Mouse (Mus musculus) Patski (cell line): Measurements from ENCODE around the gene Tango2. TPM values are rescaled to one million over a fixed set of nuclear protein-coding genes. Genes with fewer than 3 reads are reported as not detected.

ENCODE experiments used
- ATAC-seq: fragments of 100-300 bp; one replicate; pipeline ENCODE4 v1.8.0; 2021
- CTCF ChIA-PET: fragments of 350-600 bp; sonication (Branson Sonifier 250); formaldehyde crosslinking; loops from one replicate; lab custom pipeline; 2022; ENCODE audit warnings: inconsistent platforms; lab: Charles Lee
- POLR2A ChIA-PET: fragments of 350-600 bp; sonication (Branson Sonifier 250); formaldehyde crosslinking; loops from one replicate; lab custom pipeline; 2022; ENCODE audit warnings: antibody characterized with exemption, inconsistent platforms; lab: Charles Lee
- DNase-seq: peaks from one replicate; pipeline ENCODE4 v3.0.0-alpha.2; 2011; ENCODE audit warnings: low read depth, low spot score
- H3K27me3 ChIP-seq: fragments of 371-371 bp; one replicate; pipeline ENCODE4 v1.5.1; 2021
- CTCF ChIP-seq: fragments of 100-300 bp; IDR thresholded peaks from one replicate; pipeline ENCODE4 v1.5.1; 2021
- in situ Hi-C: fragments of 300-500 bp; cut with MboI; formaldehyde crosslinking; loops from 3 replicates; pipeline ENCODE4 v1.11.1; 2018; ENCODE audit warnings: low pct_unique_long_range_greater_than_20kb, mixed read lengths
- polyA plus RNA-seq: library from polyadenylated mRNA; unstranded; gene quantifications from one replicate; pipeline ENCODE4 v1.2.3, GENCODE M21; 2021

Tango2 gene
- polyA plus RNA-seq, 1 experiment from 2014 or later: 23.7 TPM

DNA sequence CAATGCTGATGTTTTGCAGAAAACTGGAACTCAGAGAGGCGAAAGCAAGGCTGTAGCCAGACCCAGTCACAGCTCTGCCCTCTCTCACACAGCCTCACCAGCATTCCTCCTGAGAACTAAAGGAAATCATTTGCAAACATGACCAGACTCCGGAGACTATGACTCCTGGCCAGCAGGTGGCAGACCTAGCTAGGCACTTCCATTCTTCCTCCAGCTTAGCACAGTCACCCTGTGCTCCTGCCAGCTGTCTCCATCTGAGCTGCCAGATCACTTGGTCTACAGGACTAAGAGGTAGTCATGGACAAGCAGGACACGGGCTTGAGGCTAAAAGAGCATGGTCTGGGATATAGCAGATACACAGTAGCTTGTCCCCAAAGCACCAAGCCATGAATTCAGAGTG is 2.7 kb downstream of the Tango2 start:
- ATAC-seq (peak; percentile 21), DNase-seq (peak; percentile 43)
- ChIA-PET POLR2A (interaction anchor here (0.6 to 1.5 kb wide), 2 partner anchors 66 to 273 kb away, joined by 3 to 6 read pairs; no protein-coding TSS in a partner anchor), CTCF (interaction anchor here (1.0 to 4.7 kb wide), 11 partner anchors 12 to 273 kb away, joined by 3 to 33 read pairs (median 4); no protein-coding TSS in a partner anchor)
- H3K27me3 ChIP-seq: no peaks in the 10 kb centered on the region
- in situ Hi-C loops: loop anchor here (5.0 to 10.0 kb wide), 2 partner anchors 170 to 267 kb away; no protein-coding TSS in a partner anchor
- TF ChIP-seq CTCF: no peak

- H3K27me3 ChIP-seq: no peaks in the 10 kb centered on the region
- peak; percentile 61 for DNase-seq
- TF ChIP-seq CTCF: no peak
- POLR2A ChIA-PET: interaction anchor here (1.2 kb wide), 1 partner anchor 61 kb away, joined by 3 read pairs; no protein-coding TSS in a partner anchor
- peak; percentile 88 for ATAC-seq
- in situ Hi-C loops: loop anchor here (10.0 kb wide), 1 partner anchor 171 kb away; no protein-coding TSS in a partner anchor
- CTCF ChIA-PET: interaction anchor here (1.1 to 4.7 kb wide), 4 partner anchors 99 to 455 kb away, joined by 3 to 33 read pairs (median 12); no protein-coding TSS in a partner anchor
Measured at GRCm38 (mm10) chr16:18343778-18344177, 4.1 kb downstream of the Tango2 start.

DNA sequence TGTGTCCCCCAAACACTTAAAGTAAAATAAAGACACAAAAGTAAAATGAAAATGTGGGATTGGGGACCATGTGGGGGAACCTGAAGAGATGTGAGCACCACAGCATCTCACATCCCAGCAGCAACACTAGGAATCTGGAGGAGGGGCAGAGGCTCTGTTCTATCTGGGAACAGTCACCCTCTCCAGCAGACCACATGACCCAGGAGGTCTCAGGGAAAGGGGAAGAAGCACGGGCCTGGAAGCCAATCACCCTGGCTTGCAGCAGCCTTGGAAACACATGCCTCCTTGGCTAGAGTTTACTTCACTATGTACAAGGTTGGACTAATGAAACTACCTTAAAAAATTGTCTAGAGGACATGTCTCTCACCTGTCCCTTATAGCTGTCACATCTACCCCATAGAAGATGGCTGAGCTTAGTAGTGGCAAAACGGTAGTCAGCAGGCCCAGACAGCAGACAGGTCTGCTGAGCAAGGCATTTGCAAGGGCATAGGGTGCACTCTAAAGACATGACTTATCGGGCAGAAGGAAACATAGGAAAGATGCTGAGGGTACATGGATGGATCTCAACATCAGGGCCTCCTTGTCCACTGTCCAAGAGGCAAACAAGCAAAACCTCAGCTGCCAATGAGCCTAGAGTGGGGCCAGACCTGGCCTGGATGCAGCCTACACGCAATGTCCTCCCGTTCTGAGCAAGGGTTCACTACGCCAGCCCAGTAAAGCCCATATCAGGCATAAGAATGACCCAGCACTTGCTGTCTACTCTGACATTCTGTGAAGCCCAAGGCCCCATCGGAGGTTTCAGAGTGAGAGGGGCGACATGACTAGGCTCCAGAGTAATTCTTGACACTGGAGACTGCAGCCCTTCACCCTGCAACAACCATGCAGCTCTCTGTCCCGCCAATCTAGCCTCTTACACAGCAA is 5.0 kb downstream of the Tango2 start:
- CTCF ChIA-PET: no interaction called here
- no peak for TF ChIP-seq CTCF
- in situ Hi-C loops: loop anchor here (10.0 kb wide), 1 partner anchor 172 kb away; no protein-coding TSS in a partner anchor
- POLR2A ChIA-PET: interaction anchor here (1.2 kb wide), 1 partner anchor 62 kb away, joined by 3 read pairs; no protein-coding TSS in a partner anchor
- H3K27me3 ChIP-seq: no peaks in the 10 kb centered on the region
- DNase-seq (no peak), ATAC-seq (no peak)

GRCm38 (mm10) chr16:18342076-18342475 is 5.8 kb downstream of the Tango2 start:
- TF ChIP-seq CTCF: no peak
- ATAC-seq: no peak
- in situ Hi-C loops: loop anchor here (10.0 kb wide), 1 partner anchor 173 kb away; no protein-coding TSS in a partner anchor
- ChIA-PET POLR2A (no interaction called here), CTCF (no interaction called here)
- no peaks in the 10 kb centered on the region for H3K27me3 ChIP-seq
- no peak for DNase-seq

- ChIA-PET POLR2A (no interaction called here), CTCF (no interaction called here)
- ATAC-seq: no peak
- TF ChIP-seq CTCF: no peak
- in situ Hi-C loops: loop anchor here (10.0 kb wide), 1 partner anchor 173 kb away; no protein-coding TSS in a partner anchor
- DNase-seq: no peak
- no peaks in the 10 kb centered on the region for H3K27me3 ChIP-seq
Measured at GRCm38 (mm10) chr16:18341605-18342004, 6.3 kb downstream of the Tango2 start.

- in situ Hi-C loops: loop anchor here (10.0 kb wide), 1 partner anchor 175 kb away; no protein-coding TSS in a partner anchor
- ATAC-seq: no peak
Measured at GRCm38 (mm10) chr16:18339866-18340265, 8.0 kb downstream of the Tango2 start.

GRCm38 (mm10) chr16:18337261-18337660 is 10.6 kb downstream of the Tango2 start:
- in situ Hi-C loops: no loop called here
- no peaks in the 10 kb centered on the region for H3K27me3 ChIP-seq
- no peak for DNase-seq
- POLR2A ChIA-PET: no interaction called here
- no peak for ATAC-seq
- CTCF ChIA-PET: no interaction called here
- TF ChIP-seq CTCF: no peak

More at GRCm38 (mm10) chr16:18339866-18340265, 8.0 kb downstream of the Tango2 start:
- ChIA-PET POLR2A (no interaction called here), CTCF (no interaction called here)
- TF ChIP-seq CTCF: no peak
- no peaks in the 10 kb centered on the region for H3K27me3 ChIP-seq
- no peak for DNase-seq

GRCm38 (mm10) chr16:18335981-18336380 is 11.9 kb downstream of the Tango2 start:
- no peak for DNase-seq
- ATAC-seq: no peak
- TF ChIP-seq CTCF: no peak
- CTCF ChIA-PET: no interaction called here
- in situ Hi-C loops: no loop called here
- POLR2A ChIA-PET: no interaction called here
- no peaks in the 10 kb centered on the region for H3K27me3 ChIP-seq

DNA sequence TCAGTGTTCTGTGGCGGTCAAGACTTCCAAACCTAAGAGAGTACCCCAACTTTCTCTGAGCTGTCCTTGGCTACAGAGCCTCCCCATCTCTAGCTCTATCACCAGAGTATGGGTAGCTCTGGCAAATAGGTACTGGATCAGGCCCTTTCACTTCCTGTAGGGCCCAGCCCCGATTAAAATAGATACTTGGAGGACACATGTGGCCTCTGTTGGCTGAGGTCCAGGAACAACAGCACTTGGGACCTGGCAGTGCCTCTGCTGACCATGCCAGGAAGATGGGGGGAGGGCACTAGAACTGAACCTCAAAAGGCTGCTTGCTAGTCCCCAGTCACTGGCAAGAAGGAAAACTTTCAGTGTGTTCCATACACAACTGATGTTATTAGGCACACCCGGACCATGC is 13.9 kb downstream of the Tango2 start:
- in situ Hi-C loops: no loop called here
- ChIA-PET POLR2A (no interaction called here), CTCF (interaction anchor here (1.5 kb wide), 1 partner anchor 284 kb away, joined by 3 read pairs; no protein-coding TSS in a partner anchor)
- no peak for ATAC-seq
- no peak for DNase-seq
- TF ChIP-seq CTCF: no peak
- no peaks in the 10 kb centered on the region for H3K27me3 ChIP-seq

DNA sequence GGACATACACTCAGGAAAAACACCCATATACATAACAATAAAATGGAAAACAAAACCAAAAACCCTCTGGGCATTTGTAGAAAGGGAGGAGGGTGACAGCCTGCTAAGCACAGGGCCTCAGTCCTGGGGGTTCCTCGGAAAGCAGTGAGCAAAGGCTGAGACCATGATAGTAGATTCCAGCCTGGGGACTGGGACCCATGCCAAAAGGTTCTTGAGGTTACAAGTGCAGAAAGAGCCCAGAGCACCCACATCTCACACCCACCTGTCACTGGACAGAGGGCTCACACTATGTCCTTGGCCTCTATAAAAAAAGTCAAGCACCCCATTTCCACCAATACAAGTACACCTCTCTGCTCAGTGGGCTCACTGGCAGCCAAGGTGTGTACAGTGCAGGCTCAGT is 19.4 kb downstream of the Tango2 start:
- ATAC-seq (no peak), DNase-seq (no peak)
- ChIA-PET CTCF (no interaction called here), POLR2A (no interaction called here)
- TF ChIP-seq CTCF: no peak
- H3K27me3 ChIP-seq: no peaks in the 10 kb centered on the region
- in situ Hi-C loops: no loop called here

GRCm38 (mm10) chr16:18327936-18328335 is 20.0 kb downstream of the Tango2 start:
- no peaks in the 10 kb centered on the region for H3K27me3 ChIP-seq
- ATAC-seq (no peak), DNase-seq (no peak)
- CTCF ChIA-PET: no interaction called here
- POLR2A ChIA-PET: no interaction called here
- in situ Hi-C loops: no loop called here
- no peak for TF ChIP-seq CTCF
